Mouse (Mus musculus) lung, embryonic 15.5 days (tissue): ENCODE results near the gene Prox2. TPM values are rescaled to one million over a fixed set of nuclear protein-coding genes. Genes with fewer than 3 reads are reported as not detected.

Experiments
- ATAC-seq: fragments of 200-750 bp; cut with Nextera tagmentation; 2 replicates; pipeline ENCODE4 v1.8.0; 2017; ENCODE audit warnings: moderate number of reproducible peaks, borderline replicate concordance; ENCODE audit not compliant: low FRiP score, low TSS enrichment; ENCODE audit errors: extremely low read depth
- H3K27ac ChIP-seq: fragments of 300-500 bp; sonication (generic); 2 replicates; pipeline ENCODE4 v1.5.1; 2015; ENCODE audit warnings: moderate library complexity, mild to moderate bottlenecking, inconsistent platforms
- H3K27me3 ChIP-seq: fragments of 300-500 bp; sonication (generic); 2 replicates; pipeline ENCODE4 v1.6.1; 2015; ENCODE audit warnings: inconsistent platforms
- H3K36me3 ChIP-seq: fragments of 300-500 bp; sonication (generic); 2 replicates; pipeline ENCODE4 v1.6.1; 2015; ENCODE audit warnings: inconsistent platforms
- H3K4me1 ChIP-seq: fragments of 300-500 bp; sonication (generic); 2 replicates; pipeline ENCODE4 v1.6.1; 2015; ENCODE audit warnings: inconsistent platforms
- H3K4me2 ChIP-seq: fragments of 300-500 bp; sonication (generic); 2 replicates; pipeline ENCODE4 v1.6.1; 2015; ENCODE audit warnings: inconsistent platforms, mild to moderate bottlenecking, moderate library complexity
- H3K4me3 ChIP-seq: fragments of 300-500 bp; sonication (generic); 2 replicates; pipeline ENCODE4 v1.5.1; 2015; ENCODE audit warnings: mild to moderate bottlenecking, inconsistent platforms
- H3K9ac ChIP-seq: fragments of 300-500 bp; sonication (generic); 2 replicates; pipeline ENCODE4 v1.6.1; 2015; ENCODE audit warnings: inconsistent platforms
- H3K9me3 ChIP-seq: fragments of 300-500 bp; sonication (generic); 2 replicates; pipeline ENCODE4 v1.6.1; 2016; ENCODE audit warnings: inconsistent platforms
- WGBS: fragments of 180-500 bp; shearing (Covaris S2); methylation state at CpG from one replicate; pipeline ENCODE4 v1.1.7; 2015; 5-methylcytosine and 5-hydroxymethylcytosine counted together
- polyA plus RNA-seq: library from polyadenylated mRNA; unstranded; fragments of >200 nt; fragmentation: Nextera tagmentation; extraction: Ambion mirVana; gene quantifications from 2 replicates; pipeline ENCODE4 v1.2.1, GENCODE M21; 2015

Prox2 gene
- polyA plus RNA-seq, 1 experiment from 2014 or later: 6.6 TPM

- WGBS: 94% methylated on average over 5 of the region's 5 CpGs
- ATAC-seq: no peak
- peaks cover 82% of the 10 kb centered on the region for H3K36me3 ChIP-seq
Measured at GRCm38 (mm10) chr12:85124751-85125150, 14.2 kb upstream of the Prox2 start.

DNA sequence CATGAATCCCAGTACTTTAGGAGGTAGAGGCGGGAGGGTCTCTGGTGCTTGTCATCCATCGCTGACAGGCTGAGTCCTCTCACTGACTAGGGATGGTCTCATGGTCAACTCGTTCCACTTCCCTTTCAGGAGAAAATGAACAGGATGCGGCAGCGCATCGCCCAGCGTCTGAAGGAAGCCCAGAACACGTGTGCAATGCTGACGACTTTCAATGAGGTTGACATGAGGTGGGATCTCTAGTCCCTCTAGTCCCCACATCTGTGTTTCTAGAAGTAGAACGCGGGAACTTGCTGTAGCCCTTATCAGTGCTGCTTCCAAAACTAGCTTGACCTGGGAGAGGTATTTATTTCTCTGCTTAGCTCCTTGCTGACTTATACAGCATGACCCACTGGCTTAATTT lies 13.1 kb upstream of the Prox2 start:
- Histone ChIP-seq H3K9me3 (no peaks in the 10 kb centered on the region), H3K27ac (no peak overlapping the region), H3K4me3 (no peak overlapping the region), H3K36me3 (peaks cover 85% of the 10 kb centered on the region), H3K27me3 (no peaks in the 10 kb centered on the region), H3K9ac (no peak overlapping the region), H3K4me1 (no peaks in the 10 kb centered on the region), H3K4me2 (no peak overlapping the region)
- no peak for ATAC-seq
- 93% methylated on average over 11 of the region's 11 CpGs for WGBS

More at GRCm38 (mm10) chr12:85124751-85125150, 14.2 kb upstream of the Prox2 start:
- no peaks in the 10 kb centered on the region for H3K9me3 ChIP-seq
- H3K9ac ChIP-seq: no peak overlapping the region
- H3K4me2 ChIP-seq: no peak overlapping the region
- no peak overlapping the region for H3K4me3 ChIP-seq
- H3K27ac ChIP-seq: no peak overlapping the region
- H3K4me1 ChIP-seq: no peaks in the 10 kb centered on the region
- no peaks in the 10 kb centered on the region for H3K27me3 ChIP-seq

DNA sequence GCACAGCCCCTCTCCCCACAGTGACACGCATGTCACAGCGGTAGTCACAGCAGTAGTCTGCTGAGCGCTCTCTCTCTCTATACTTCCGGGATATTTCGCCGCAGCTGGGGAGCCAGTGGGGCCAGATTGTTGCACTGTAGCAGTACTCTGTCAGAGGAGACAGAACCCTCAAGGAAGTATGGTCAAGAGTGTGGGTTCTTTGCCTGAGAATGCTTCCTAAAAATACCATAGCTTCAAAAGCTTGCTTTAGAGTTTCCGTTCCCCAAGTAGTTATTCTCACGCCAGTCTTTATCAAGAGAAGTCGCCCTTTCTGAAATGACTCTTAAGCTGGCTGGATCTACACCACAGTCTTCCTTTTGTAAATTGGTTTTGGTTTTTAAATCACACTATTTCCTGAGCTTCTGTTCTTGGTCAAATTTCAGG lies 12.6 kb upstream of the Prox2 start:
- 91% methylated on average over 9 of the region's 9 CpGs for WGBS
- H3K4me2 ChIP-seq: no peak overlapping the region
- no peak for ATAC-seq
- no peak overlapping the region for H3K9ac ChIP-seq
- no peaks in the 10 kb centered on the region for H3K27me3 ChIP-seq
- H3K9me3 ChIP-seq: no peaks in the 10 kb centered on the region
- H3K27ac ChIP-seq: no peak overlapping the region
- H3K4me1 ChIP-seq: no peaks in the 10 kb centered on the region
- H3K4me3 ChIP-seq: no peak overlapping the region
- H3K36me3 ChIP-seq: peaks cover 85% of the 10 kb centered on the region

GRCm38 (mm10) chr12:85121806-85122459 lies 11.4 kb upstream of the Prox2 start:
- Histone ChIP-seq H3K27me3 (no peaks in the 10 kb centered on the region), H3K4me1 (no peaks in the 10 kb centered on the region), H3K4me3 (no peak overlapping the region), H3K27ac (no peak overlapping the region), H3K9me3 (no peaks in the 10 kb centered on the region), H3K9ac (no peak overlapping the region), H3K36me3 (peaks cover 82% of the 10 kb centered on the region), H3K4me2 (no peak overlapping the region)
- no peak for ATAC-seq
- WGBS: 83% methylated on average over 9 of the region's 9 CpGs

- peaks cover 31% of the 10 kb centered on the region for H3K4me1 ChIP-seq
Measured at GRCm38 (mm10) chr12:85115678-85116077, 5.1 kb upstream of the Prox2 start.

DNA sequence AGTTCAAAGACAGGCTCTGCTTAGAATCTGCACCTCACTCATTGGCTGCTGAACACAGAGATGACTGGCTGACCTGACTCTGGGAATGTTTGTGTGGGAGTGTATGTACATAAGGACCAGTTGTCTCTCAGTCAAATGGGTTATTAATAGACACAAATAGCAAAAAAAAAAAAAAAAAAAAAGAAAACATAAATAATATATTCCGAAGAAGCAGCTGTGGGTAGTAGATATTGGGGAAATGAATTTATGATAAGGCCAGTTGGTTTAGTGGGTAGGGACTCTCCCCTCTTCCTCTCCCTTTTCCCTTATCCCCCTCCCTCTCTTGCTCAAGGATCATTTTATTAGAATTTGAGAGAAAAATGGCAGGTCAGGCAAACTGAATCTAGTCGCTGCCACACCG lies 3.4 kb upstream of the Prox2 start:
- no peak for ATAC-seq
- Histone ChIP-seq H3K27ac (no peak overlapping the region), H3K4me3 (no peak overlapping the region), H3K4me2 (no peak overlapping the region), H3K4me1 (peaks cover 41% of the 10 kb centered on the region), H3K9ac (no peak overlapping the region), H3K36me3 (peaks cover 22% of the 10 kb centered on the region), H3K27me3 (no peaks in the 10 kb centered on the region), H3K9me3 (no peaks in the 10 kb centered on the region)
- 91% methylated on average over 3 of the region's 3 CpGs for WGBS

More at GRCm38 (mm10) chr12:85115678-85116077, 5.1 kb upstream of the Prox2 start:
- H3K27ac ChIP-seq: peak overlapping the region; percentile 58; the same call in 1 of the 2 replicates
- no peak overlapping the region for H3K4me2 ChIP-seq
- peak; percentile 33; the same call in 1 of the 2 replicates for ATAC-seq
- 52% methylated on average over 7 of the region's 7 CpGs for WGBS
- peaks cover 38% of the 10 kb centered on the region for H3K36me3 ChIP-seq
- no peak overlapping the region for H3K9ac ChIP-seq
- H3K9me3 ChIP-seq: no peaks in the 10 kb centered on the region
- no peak overlapping the region for H3K4me3 ChIP-seq
- no peaks in the 10 kb centered on the region for H3K27me3 ChIP-seq

DNA sequence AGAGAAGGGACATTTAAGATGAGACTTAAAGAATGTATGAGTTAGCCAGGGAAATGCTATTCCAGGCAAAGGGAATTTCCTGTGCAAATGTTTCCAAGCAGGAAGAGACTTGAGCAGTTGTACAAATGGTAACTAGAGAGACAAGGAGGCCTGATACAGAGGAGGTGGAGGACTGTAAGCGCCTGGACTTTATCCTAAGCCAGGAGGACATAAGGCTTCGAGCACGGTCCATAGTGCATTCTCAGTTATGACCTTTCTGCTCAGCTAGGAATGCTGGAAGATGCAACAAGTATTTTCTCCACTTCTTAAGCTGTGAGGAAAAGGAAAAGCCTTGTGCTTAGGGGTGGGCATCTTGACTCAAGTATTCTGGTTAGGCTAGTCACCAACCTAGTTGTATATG lies 2.8 kb upstream of the Prox2 start:
- 89% methylated on average over 3 of the region's 3 CpGs for WGBS
- no peak overlapping the region for H3K27ac ChIP-seq

DNA sequence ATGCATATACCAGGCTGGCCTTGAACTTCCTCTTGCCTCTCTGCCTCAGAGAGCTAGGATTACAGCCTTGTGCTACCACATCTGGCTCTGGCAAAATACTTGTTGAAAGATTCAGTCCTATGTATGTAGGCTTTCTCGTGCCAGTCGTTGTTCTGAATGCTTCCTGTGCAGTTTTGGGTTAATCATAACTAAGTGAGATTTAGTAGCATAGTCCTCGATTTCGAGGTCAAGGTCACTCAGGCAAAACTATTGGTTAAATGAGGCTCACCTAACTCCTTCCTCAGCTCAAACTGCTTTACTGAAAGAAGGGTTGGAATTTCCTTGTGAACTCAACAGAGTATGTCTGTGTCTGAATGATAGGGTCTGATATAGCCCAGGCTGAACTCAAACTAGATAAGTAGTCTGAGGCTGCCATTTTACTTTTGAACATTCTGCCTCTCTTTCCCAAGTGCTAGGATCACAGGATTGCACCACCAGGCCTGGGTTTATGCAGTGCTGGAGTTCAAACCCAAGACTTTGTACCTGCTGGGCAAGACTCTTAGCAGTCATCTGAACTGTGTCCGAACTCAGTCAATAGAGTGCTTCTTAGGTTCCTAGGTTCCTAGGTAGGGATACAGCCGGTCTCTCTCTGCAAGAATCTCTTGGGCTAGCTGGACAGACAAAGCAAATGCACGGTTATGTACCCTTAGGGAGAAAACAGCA lies 2.1 kb upstream of the Prox2 start:
- H3K27me3 ChIP-seq: no peaks in the 10 kb centered on the region
- H3K4me1 ChIP-seq: peaks cover 41% of the 10 kb centered on the region
- no peak overlapping the region for H3K27ac ChIP-seq
- no peaks in the 10 kb centered on the region for H3K9me3 ChIP-seq
- H3K4me3 ChIP-seq: no peak overlapping the region
- WGBS: 80% methylated on average over 7 of the region's 7 CpGs
- peak overlapping the region; percentile 78 for H3K4me2 ChIP-seq
- no peak for ATAC-seq
- peaks cover 11% of the 10 kb centered on the region; the same call in 1 of the 2 replicates for H3K36me3 ChIP-seq
- 0 out of 2 replicates have a peak overlapping the region, but pooled peaks have one; percentile 3 for H3K9ac ChIP-seq

More for the DNA sequence above, 2.8 kb upstream of the Prox2 start:
- Histone ChIP-seq H3K4me3 (no peak overlapping the region), H3K27me3 (no peaks in the 10 kb centered on the region), H3K4me2 (no peak overlapping the region), H3K9me3 (no peaks in the 10 kb centered on the region), H3K4me1 (peaks cover 41% of the 10 kb centered on the region), H3K9ac (no peak overlapping the region), H3K36me3 (peaks cover 16% of the 10 kb centered on the region)
- no peak for ATAC-seq

GRCm38 (mm10) chr12:85110011-85110697 lies 405 bp downstream of the Prox2 start:
- peak; percentile 16; the same call in 1 of the 2 replicates for ATAC-seq
- Histone ChIP-seq H3K27ac (peak overlapping the region; percentile 84), H3K9me3 (no peaks in the 10 kb centered on the region), H3K4me1 (peaks cover 38% of the 10 kb centered on the region), H3K4me2 (peak overlapping the region; percentile 78), H3K9ac (peak overlapping the region; percentile 93), H3K4me3 (peak overlapping the region; percentile 84), H3K36me3 (peaks cover 2% of the 10 kb centered on the region; the same call in 1 of the 2 replicates), H3K27me3 (no peaks in the 10 kb centered on the region)
- 11% methylated on average over 18 of the region's 18 CpGs for WGBS

DNA sequence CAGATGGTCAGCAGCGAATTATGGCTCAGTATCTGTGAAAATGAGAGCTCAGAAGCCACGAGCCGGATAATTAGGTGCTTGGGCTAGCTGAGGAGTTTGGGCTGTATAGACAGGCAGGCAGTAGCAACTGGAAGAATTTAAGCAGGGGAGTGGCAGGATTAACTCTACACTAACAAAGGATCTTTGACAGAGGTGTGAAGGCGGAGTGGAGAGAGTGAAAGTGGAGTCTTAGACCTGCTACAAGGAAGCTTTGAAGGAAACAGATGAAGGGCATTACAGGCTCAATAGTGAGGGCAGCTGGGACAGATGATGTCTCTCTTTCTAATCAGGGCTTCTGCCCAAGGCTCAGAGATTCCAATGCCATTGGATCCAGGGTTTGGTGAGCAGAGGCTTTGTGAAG lies 1.1 kb downstream of the Prox2 start:
- ATAC-seq: no peak
- Histone ChIP-seq H3K9me3 (no peaks in the 10 kb centered on the region), H3K27me3 (no peaks in the 10 kb centered on the region), H3K4me2 (peak overlapping the region; percentile 78), H3K4me3 (no peak overlapping the region), H3K36me3 (no peaks in the 10 kb centered on the region), H3K4me1 (peaks cover 34% of the 10 kb centered on the region), H3K9ac (no peak overlapping the region), H3K27ac (no peak overlapping the region)
- WGBS: 53% methylated on average over 4 of the region's 4 CpGs

DNA sequence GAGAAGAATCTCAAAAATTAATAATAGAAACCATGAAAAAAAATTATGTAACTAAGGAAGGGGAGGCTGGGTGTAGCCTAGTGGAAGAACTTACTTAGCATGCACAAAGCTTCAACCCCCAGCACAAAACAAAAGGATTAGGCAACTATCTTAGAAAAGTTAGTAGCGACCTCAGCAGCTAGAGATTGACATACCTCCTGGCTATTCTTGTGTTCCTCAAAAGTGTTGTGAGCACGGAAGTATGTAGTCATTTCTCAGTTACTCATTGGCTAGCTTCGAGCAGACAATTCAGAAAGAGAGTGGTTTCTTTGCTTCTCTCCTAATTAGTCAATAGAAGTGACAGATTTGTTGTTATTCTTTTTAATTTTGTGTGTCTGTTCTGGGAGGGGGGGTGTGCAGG lies 1.9 kb downstream of the Prox2 start:
- Histone ChIP-seq H3K9me3 (no peaks in the 10 kb centered on the region), H3K27ac (no peak overlapping the region), H3K4me3 (no peak overlapping the region), H3K27me3 (no peaks in the 10 kb centered on the region), H3K36me3 (no peaks in the 10 kb centered on the region), H3K4me1 (peaks cover 34% of the 10 kb centered on the region), H3K9ac (no peak overlapping the region), H3K4me2 (no peak overlapping the region)
- ATAC-seq: no peak
- 56% methylated on average over 3 of the region's 3 CpGs for WGBS

DNA sequence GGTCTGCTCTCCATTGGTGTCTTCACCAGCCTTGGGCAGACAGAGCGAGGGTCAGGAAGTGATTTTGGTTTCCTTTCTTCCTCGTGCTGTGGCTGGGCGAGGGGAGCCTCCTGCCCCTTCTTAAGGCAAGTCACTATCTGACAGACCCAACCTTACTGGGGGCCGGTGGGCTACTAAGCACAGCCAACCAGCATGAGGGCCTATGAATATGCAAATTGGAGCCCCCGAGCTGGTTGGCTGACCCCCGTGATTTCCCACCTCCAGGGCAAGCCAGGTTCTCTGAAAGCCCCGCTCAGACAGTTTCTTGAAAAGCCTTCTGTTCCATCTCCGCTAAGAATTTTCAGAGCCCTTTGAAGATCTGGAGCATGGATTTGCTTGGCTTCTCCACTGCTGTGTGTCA lies 4.3 kb downstream of the Prox2 start:
- Histone ChIP-seq H3K36me3 (no peaks in the 10 kb centered on the region), H3K4me2 (peak overlapping the region; percentile 33), H3K9ac (no peak overlapping the region), H3K4me1 (peaks cover 13% of the 10 kb centered on the region; the same call in 1 of the 2 replicates), H3K9me3 (no peaks in the 10 kb centered on the region), H3K27me3 (no peaks in the 10 kb centered on the region), H3K4me3 (no peak overlapping the region), H3K27ac (no peak overlapping the region)
- 5% methylated on average over 8 of the region's 8 CpGs for WGBS
- no peak for ATAC-seq
